Mouse (Mus musculus): ENCODE results near the gene Mfsd4b5. TPM values are rescaled to one million over a fixed set of nuclear protein-coding genes. Genes with fewer than 3 reads are reported as not detected.
"Not testable (repeated sequence)": the region's sequence is repeated elsewhere in the genome, so short reads cannot be mapped to it uniquely, and the experiment has no call there.

The Mfsd4b5 gene
- total and polyA plus RNA-seq, 3 experiments, result 0.27 to 0.68 (median 0.31) TPM

GRCm38 (mm10) chr10:39955163-39955562 lies 31.3 kb downstream of the Mfsd4b5 start:
- TF ChIP-seq CTCF (IDR thresholded peaks at IDR 0.05) (no peak), POLR2A (IDR thresholded peaks at IDR 0.05; ENCODE audit: insufficient read depth, low read depth, low read length) (no peak)
- H3K27me3 ChIP-seq (ENCODE audit: control insufficient read depth, insufficient read depth, low read length), result no peaks in the 10 kb centered on the region
- H3K36me3 ChIP-seq (ENCODE audit: control insufficient read depth, insufficient read depth, low read length), result peaks cover 4% of the 10 kb centered on the region; the same call in 1 of the 2 replicates
- DNase-seq, result no peak
- H3K79me2 ChIP-seq (replicated peaks; ENCODE audit: control insufficient read depth, insufficient read depth, low read length), result no peaks in the 10 kb centered on the region
- no peak overlapping the region for H3K27ac ChIP-seq
- WGBS, result 49% methylated on average over 2 of the region's 2 CpGs
- intact Hi-C loops (cut with DNase I), result loop anchor here (5.0 to 10.0 kb wide), 3 partner anchors 58 to 540 kb away; partner anchors contain the start of gene Mfsd4b4
- H3K9ac ChIP-seq (ENCODE audit: low read depth, low read length), result no peak overlapping the region
- no peaks in the 10 kb centered on the region; the same call in 1 of the 2 replicates for H3K4me1 ChIP-seq (ENCODE audit: control insufficient read depth, insufficient read depth, low read length)
- no peak overlapping the region for H3K4me3 ChIP-seq

GRCm38 (mm10) chr10:39949377-39949954 lies 37.0 kb downstream of the Mfsd4b5 start:
- intact Hi-C loops (cut with DNase I), result no loop called here
- WGBS, result 91% methylated on average over 2 of the region's 2 CpGs
- H3K4me1 ChIP-seq (ENCODE audit: control insufficient read depth, insufficient read depth, low read length), result no peaks in the 10 kb centered on the region

GRCm38 (mm10) chr10:39947195-39947594 lies 39.3 kb downstream of the Mfsd4b5 start:
- H3K36me3 ChIP-seq (ENCODE audit: control insufficient read depth, insufficient read depth, low read length); H3K79me2 ChIP-seq (replicated peaks; ENCODE audit: control insufficient read depth, insufficient read depth, low read length); H3K27me3 ChIP-seq (ENCODE audit: control insufficient read depth, insufficient read depth, low read length); H3K4me3 ChIP-seq; DNase-seq; H3K27ac ChIP-seq; H3K9ac ChIP-seq (ENCODE audit: low read depth, low read length); intact Hi-C loops (cut with DNase I); H3K4me1 ChIP-seq (ENCODE audit: control insufficient read depth, insufficient read depth, low read length): not testable (repeated sequence)
- 88% methylated on average over 3 of the region's 3 CpGs for WGBS

More at GRCm38 (mm10) chr10:39949377-39949954, 37.0 kb downstream of the Mfsd4b5 start:
- Histone ChIP-seq H3K9ac (ENCODE audit: low read depth, low read length) (no peak overlapping the region), H3K4me3 (no peak overlapping the region), H3K27ac (no peak overlapping the region), H3K27me3 (ENCODE audit: control insufficient read depth, insufficient read depth, low read length) (no peaks in the 10 kb centered on the region), H3K79me2 (replicated peaks; ENCODE audit: control insufficient read depth, insufficient read depth, low read length) (no peaks in the 10 kb centered on the region), H3K36me3 (ENCODE audit: control insufficient read depth, insufficient read depth, low read length) (no peaks in the 10 kb centered on the region)
- TF ChIP-seq EP300 (IDR thresholded peaks at IDR 0.05; ENCODE audit: insufficient read depth, low read depth, low read length) (no peak), POLR2A (IDR thresholded peaks at IDR 0.05; ENCODE audit: insufficient read depth, low read depth, low read length) (no peak), CTCF (IDR thresholded peaks at IDR 0.05) (no peak)
- DNase-seq, result no peak

- intact Hi-C loops (cut with DNase I), result no loop called here
- TF ChIP-seq EP300 (IDR thresholded peaks at IDR 0.05; ENCODE audit: insufficient read depth, low read depth, low read length) (no peak), POLR2A (IDR thresholded peaks at IDR 0.05; ENCODE audit: insufficient read depth, low read depth, low read length) (no peak), CTCF (IDR thresholded peaks at IDR 0.05) (no peak)
- Histone ChIP-seq H3K36me3 (ENCODE audit: control insufficient read depth, insufficient read depth, low read length) (no peaks in the 10 kb centered on the region), H3K27ac (no peak overlapping the region), H3K4me1 (ENCODE audit: control insufficient read depth, insufficient read depth, low read length) (no peaks in the 10 kb centered on the region), H3K79me2 (replicated peaks; ENCODE audit: control insufficient read depth, insufficient read depth, low read length) (no peaks in the 10 kb centered on the region), H3K9ac (ENCODE audit: low read depth, low read length) (no peak overlapping the region), H3K4me3 (no peak overlapping the region), H3K27me3 (ENCODE audit: control insufficient read depth, insufficient read depth, low read length) (no peaks in the 10 kb centered on the region)
- no peak for DNase-seq
- WGBS, result 72% methylated on average over 7 of the region's 7 CpGs
Measured at GRCm38 (mm10) chr10:39936553-39936952, 49.9 kb downstream of the Mfsd4b5 start.

GRCm38 (mm10) chr10:39926616-39927139 lies 59.8 kb downstream of the Mfsd4b5 start, which contains the start of gene Mfsd4b2:
Gene Mfsd4b2 (minus strand): TSS chr10:39926923.
- no peak within 1 kb of the TSS for H3K27ac ChIP-seq
- TF ChIP-seq POLR2A (IDR thresholded peaks at IDR 0.05; ENCODE audit: insufficient read depth, low read depth, low read length) (no peak), CTCF (IDR thresholded peaks at IDR 0.05) (peak; percentile 19; the same call in 1 of the 2 replicates)
- H3K4me1 ChIP-seq (ENCODE audit: control insufficient read depth, insufficient read depth, low read length), result no peaks in the 10 kb centered on the region
- no peaks in the 10 kb centered on the region for H3K36me3 ChIP-seq (ENCODE audit: control insufficient read depth, insufficient read depth, low read length)
- peaks cover 4% of the 10 kb centered on the region; the same call in 1 of the 2 replicates for H3K27me3 ChIP-seq (ENCODE audit: control insufficient read depth, insufficient read depth, low read length)
- H3K9ac ChIP-seq (ENCODE audit: low read depth, low read length), result peak within 1 kb of the TSS; percentile 49; the same call in 1 of the 2 replicates
- no peak within 1 kb of the TSS for H3K4me3 ChIP-seq
- H3K79me2 ChIP-seq (replicated peaks; ENCODE audit: control insufficient read depth, insufficient read depth, low read length), result no peaks in the 10 kb centered on the region
- intact Hi-C loops (cut with DNase I), result no loop called here
- DNase-seq, result no peak
- 2% methylated on average over 41 of the region's 41 CpGs for WGBS

GRCm38 (mm10) chr10:39924556-39924955 lies 61.9 kb downstream of the Mfsd4b5 start:
- DNase-seq; H3K4me1 ChIP-seq (ENCODE audit: control insufficient read depth, insufficient read depth, low read length); intact Hi-C loops (cut with DNase I); H3K4me3 ChIP-seq; H3K27me3 ChIP-seq (ENCODE audit: control insufficient read depth, insufficient read depth, low read length); H3K36me3 ChIP-seq (ENCODE audit: control insufficient read depth, insufficient read depth, low read length); H3K9ac ChIP-seq (ENCODE audit: low read depth, low read length); H3K79me2 ChIP-seq (replicated peaks; ENCODE audit: control insufficient read depth, insufficient read depth, low read length); H3K27ac ChIP-seq: not testable (repeated sequence)
- WGBS, result 52% methylated on average over 8 of the region's 8 CpGs

Data from heart, adult 2 months (tissue).